Mouse (Mus musculus) liver, postnatal 0 days (tissue): ENCODE results near the gene Dnmt3l.

ENCODE experiments used
- CTCF ChIP-seq: sonication (generic); IDR thresholded peaks from 2 replicates; pipeline ENCODE4 v1.5.1; 2016; ENCODE audit warnings: antibody characterized with exemption, low read depth
- EP300 ChIP-seq: IDR thresholded peaks from 2 replicates; pipeline ENCODE4 v1.6.1; 2016; ENCODE audit warnings: antibody characterized with exemption, low read depth, mild to moderate bottlenecking

DNA sequence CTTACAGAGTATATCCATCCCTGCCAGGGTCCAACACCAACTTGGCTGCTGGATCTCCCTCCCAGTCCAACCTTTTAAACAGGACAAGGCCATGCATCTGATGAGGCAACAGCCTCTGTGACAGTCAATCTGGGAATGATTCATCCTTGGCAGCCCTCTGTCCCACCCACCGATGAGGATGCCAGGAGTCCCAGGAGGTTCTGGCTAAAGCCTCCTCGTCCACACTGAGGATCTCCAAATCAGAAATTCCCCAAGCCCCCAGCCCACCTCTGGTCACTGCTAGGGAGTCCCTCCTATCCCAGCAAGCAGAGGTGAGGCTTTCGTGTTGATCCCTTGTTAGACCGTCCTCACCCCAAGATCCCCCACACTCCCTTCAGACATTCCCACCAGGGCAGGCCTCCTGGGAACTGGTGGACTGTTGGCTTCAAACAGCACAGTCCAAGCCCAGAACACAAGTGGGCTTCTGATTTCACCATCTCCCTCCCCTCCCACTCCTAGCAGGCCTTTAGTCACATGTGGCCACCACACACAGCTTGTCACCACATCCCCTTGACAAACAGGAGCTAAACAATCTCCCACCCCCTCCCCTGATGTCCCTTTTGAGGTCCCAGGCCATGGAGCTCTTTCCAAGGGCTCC is 38.3 kb downstream of the Dnmt3l start:
- TF ChIP-seq CTCF (no peak), EP300 (no peak)
